Mouse (Mus musculus): ENCODE measurements around the gene Ttc26.

Ttc26 gene

DNA sequence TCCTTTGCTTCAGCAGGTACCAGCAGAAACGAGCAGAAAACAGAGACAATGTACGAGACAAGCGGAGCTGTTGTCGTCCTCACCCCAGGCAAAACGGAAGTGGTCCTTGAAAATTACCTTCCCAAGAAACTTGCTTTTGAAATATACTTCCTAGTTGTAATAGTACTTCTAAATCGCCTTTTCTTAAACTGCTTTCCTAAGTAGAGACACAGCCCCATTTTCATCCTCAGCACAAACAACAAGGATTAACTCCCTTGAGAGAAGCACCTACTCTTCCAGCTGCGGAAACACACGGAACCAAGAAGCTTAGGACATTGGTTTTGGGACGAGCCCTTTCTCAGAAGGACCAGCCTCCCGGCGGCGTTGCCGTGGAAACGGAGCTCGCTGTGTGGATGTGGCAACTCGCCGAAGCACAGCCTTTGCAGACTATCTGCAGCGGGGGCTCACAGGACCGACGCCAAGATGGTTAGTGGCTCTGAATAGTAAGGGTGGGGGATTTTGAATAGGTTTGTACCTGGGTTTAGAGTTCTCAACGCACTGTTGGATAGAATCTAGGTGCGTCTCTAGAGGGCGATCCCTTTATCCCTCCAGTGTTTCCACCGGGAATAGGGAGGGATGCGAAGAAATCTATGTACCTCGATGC lies at the start of gene Ttc26:
TSS of gene Ttc26 (plus strand) at position 341 of the 643 bp plus-strand sequence.
- peak; percentile 69 to 83 for DNase-seq (ENCODE audit: low spot score in 2 of 2)

DNA sequence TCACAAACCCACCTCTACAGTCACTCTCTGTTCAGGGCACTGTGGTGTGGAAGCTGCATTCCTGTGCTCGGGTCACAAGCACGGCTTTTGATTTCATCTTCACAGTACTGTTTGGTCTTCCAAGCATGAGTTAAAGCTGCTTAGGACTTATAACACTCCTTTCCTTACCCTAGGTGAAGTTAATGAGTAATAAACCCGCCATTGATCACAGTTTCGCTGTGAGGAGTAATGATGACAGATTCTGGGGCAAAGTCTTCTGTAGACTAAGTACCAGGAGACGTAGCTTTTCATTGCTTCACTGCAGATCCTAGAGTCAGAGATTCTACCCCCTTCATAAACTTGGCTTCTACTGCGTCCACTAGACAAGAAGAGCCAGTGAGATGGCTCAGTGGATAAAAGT lies 46.0 kb upstream of the Ttc26 start:
- DNase-seq (ENCODE audit: low spot score in 2 of 2), result no peak

DNA sequence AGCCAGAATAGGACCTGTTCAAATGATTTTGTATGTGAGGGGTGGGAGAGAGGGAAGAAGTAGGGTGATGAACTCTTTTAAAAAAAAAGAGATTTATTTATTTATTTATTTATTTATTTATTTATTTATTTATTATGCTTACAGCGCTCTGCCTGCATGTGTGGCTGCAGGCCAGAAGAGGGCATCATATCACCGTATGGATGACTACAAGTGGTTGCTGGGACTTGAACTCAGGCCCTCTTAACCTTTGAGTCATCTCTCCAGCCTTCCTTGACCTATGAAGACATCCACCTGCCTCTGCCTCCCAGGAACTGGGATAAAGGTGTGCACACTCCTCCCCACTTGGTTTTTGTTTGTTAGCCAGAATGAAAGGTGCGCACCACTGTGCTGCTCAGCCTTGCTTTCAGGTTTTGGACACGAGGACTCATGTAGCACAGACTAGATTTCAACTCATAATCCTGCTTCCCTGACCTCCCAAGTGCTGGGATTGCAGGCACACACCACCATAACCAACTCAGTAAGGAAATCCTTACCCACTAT lies 44.0 kb upstream of the Ttc26 start:
- no peak for DNase-seq (ENCODE audit: low spot score in 2 of 2)

DNA sequence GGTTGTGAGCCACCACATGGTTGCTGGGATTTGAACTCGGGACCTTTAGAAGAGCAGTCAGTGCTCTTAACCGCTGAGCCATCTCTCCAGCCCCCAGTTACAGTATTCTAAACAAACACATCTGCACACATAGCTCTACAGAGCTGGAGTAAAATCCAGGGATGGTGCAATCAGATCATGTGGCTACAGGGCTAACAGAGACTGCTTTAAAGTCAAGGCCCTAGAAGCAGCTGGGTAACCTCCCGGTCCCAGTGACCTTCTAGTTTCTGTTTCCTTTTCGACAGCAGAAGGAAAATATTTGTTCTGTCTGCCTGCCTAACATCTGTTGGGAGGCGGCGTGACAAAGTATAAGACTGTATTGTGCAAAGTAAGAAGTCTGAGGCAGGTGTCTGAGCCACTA lies 43.3 kb upstream of the Ttc26 start:
- peak; percentile 69 to 71 for DNase-seq (ENCODE audit: low spot score in 2 of 2)

DNA sequence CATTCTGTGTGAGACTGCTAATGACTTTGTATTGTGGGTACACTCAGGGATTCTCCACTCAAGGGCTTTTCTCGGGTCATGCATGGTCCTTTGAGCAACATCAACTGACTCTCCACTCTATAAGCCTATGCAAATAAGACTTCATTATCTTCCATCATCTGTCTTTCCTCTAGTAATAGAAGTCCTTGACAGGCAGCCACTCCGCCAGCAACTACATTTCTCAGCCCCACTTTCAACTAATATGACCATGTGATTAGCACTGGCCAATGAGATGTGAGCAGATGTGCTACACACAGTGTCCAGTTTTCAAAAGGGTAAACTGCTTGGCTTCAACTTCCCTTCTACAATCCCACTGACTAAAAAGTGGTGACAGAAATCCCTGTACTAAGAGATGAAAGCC lies 42.2 kb upstream of the Ttc26 start:
- DNase-seq (ENCODE audit: low spot score in 2 of 2), result no peak

DNA sequence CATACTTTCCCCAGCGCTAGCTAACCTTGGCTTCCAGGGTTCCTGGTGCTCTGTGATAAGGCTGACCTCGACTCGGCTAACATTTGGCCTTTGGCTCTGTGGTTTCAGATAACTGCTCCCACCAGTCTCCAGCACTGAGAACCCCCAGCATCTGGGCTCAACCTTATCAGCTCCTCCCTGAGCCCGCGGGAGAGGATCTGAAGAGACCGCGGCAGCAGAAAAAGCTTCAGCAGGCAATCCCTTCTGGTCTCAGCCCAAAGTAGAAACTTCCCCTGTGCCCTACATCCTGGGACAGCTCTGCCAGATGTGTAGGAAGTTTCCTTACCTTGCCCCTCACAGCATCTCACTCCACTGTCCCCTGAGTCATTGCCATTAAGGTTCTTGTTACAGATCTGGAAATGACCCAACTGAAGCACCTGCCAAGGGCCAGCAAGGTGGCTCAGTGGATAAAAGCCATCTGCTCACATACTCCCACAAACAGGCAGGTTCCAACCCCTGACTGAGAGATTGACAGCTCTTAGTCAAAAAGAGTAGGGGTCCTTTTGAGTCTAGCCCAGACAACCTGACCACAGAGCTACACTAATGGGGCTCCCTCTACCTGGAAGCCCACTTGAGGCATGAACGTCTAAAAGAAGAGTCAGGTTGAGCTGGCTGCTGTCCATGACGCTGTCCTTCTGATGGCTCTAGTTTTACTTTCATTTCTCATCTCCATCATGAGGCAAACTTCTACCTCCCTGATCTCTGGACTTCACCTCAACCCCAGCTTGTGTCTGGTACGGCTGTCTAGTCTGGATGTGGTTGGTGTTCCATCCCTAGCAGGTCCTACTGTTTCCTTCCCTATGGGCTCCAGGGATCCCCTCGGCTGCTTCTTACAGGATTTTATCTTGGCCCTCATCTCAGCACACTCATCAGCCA lies 39.3 kb upstream of the Ttc26 start:
- DNase-seq (ENCODE audit: low spot score in 2 of 2), result no peak

DNA sequence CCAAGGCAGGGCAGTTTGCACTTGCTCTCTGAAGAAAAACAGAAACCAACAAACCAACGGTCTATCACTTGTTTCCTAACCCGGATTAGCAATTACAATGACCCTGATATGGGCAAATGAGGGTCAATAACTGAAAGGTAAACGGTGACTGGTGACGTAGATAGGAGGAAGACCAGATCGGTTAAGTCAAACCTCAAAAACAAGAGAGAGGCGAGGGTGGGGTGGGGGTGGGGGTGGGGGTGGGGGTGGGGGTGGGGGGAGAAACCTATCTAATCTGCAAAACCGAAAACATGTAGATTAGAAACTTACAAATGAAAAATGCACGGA lies 38.6 kb upstream of the Ttc26 start:
- no peak for DNase-seq (ENCODE audit: low spot score in 2 of 2)

DNA sequence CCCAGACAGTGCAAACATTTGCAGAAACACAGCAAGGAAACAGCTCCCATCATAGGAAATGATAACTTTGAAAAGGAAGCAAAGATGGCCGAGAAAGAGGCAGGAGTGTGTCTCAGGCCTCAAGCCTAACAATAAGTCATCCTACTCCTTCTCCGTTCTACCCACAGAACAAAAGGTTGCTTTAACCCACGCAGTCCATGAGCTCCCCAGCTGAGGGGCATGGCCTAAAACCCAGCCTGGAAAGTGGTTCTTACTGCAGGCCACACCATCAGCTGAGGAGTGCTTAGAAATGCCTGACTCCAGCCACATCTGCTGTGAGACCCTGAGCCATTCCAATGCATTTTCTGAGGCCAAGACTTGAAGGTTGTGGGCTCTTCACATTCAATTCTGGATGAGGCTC lies 37.7 kb upstream of the Ttc26 start:
- DNase-seq (ENCODE audit: low spot score in 2 of 2), result no peak

DNA sequence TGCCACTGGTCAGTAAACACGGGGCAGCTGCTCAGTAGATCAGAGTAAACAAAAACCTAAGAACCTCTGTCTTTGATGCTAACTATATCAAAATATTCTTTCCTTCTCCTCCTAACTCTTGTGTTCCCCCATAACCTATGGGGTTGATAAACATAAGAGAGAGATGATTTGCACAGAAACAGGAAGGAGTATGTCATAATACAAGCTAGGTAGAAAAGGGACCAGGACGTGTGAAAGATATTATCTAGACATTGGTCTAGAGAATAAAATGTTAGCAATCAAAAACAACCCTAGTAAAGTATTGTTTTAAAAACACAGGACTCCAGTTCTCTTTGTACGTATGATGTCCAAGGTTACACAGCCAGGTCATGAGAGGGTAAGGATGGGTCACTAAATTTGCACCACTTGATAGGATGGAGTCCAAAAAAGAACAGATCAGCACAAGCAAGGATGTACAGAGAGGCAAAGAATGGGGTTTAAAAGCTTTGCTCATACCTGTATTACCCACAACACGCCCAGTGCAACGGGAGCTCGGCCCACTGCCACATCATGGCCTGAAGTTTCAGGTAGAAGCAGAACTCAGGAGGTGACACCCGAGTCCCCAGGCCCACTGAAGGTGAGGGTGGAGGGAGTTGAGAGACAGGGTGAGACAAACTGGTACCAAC lies 37.1 kb upstream of the Ttc26 start:
- DNase-seq (ENCODE audit: low spot score in 2 of 2), result no peak

DNA sequence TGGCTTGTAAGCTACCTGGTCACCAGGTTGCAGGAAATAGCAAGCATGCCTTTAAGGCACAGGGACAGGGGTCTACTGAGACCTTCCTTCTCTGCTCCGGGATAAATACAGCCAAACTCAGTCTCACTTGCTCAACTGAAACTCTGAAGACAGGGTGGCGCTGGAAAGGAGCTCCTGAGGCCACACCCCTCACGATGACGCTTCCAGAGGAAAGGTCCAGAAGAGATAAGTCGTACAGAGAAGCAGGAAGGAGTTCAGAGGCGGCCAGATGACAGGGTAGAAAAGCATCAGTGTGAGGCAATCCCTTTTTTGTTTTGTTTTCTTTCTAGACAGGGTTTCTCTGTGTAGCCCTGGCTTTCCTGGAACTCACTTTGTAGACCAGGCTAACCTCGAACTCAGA lies 35.5 kb upstream of the Ttc26 start:
- peak; percentile 74 to 81 for DNase-seq (ENCODE audit: low spot score in 2 of 2)

DNA sequence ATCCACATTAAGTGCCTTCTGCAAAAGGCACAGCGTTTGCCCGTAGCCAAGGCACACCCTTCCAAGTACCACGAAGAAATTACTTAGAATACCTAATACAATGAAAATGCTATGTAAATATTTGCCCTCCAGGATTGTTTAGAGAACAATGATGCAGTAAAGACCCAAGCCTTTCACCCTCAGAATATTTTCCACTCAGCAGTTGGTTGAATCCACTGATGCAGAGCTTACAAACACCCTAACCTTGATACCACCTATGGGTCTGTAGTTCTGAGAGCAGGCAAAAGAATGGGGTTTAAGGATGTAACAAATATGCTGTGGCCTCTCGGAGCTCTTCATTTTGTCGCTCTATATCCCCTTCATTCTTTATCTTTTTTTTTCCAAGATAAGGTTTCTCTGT lies 33.4 kb upstream of the Ttc26 start:
- no peak for DNase-seq (ENCODE audit: low spot score in 2 of 2)

DNA sequence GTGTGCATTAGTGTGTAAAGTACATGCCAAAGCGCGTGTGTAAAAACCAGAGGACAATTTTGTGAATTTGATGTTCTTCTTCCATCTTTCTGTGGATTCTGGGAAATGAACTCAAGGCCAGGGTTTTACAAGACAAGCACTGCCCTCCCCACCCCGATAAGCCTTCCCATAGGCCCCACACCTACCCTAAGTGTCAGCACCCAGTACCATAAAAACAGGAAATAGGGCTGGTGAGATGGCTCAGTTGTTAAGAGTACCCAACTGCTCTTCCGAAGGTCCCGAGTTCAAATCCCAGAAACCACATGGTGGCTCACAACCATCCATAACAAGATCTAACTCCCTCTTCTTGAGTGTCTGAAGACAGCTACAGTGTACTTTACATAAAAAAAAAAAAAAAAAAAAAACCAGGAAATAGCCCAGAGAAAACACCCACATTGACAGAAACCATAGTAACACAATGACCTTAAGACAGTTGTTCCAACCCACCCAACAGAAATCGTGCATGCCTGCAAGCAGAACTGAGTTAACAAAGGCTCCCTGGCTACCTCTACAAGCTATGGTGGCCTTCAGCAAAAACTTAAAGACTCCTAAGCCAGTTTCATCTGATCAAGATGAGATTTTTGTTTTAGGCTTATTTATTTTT lies 32.3 kb upstream of the Ttc26 start:
- no peak for DNase-seq (ENCODE audit: low spot score in 2 of 2)

DNA sequence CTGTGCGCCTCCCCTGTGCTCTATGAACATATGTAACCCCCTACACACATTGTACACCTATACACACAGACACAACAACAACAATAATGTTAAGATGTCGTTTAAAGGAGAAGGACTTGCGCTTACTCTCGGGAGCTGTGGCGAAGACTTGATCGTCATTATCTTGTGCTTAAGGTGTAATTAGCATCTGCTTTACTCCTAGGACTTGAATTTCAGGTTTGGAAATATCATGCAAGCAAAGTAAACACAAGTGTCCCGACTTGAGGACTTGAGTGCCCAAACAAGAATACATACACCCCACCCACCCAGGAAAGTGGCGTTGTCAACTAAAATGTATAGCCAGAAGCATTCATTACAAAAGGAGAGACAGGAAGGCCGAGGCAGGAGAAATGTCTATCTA lies 31.5 kb upstream of the Ttc26 start:
- DNase-seq (ENCODE audit: low spot score in 2 of 2), result no peak

DNA sequence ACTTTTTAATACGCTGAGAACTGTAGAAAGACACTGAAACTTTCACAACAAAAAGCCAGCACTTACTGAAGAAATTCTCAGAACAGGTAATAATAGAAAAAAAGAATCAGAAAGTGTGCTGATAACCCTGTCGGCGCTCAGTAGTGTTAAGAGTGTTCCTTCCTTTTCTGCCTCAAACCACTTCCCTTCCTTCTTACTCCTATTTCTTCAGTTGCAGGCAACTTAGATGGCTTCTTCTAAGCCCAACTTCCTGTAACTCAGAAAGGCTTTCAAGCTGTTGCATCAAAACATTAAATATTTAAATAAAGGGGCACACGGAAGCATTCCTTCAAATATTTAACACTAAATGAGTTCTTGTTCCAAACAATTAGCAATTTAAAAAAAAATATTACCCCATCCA lies 29.3 kb upstream of the Ttc26 start:
- DNase-seq (ENCODE audit: low spot score in 2 of 2), result no peak

DNA sequence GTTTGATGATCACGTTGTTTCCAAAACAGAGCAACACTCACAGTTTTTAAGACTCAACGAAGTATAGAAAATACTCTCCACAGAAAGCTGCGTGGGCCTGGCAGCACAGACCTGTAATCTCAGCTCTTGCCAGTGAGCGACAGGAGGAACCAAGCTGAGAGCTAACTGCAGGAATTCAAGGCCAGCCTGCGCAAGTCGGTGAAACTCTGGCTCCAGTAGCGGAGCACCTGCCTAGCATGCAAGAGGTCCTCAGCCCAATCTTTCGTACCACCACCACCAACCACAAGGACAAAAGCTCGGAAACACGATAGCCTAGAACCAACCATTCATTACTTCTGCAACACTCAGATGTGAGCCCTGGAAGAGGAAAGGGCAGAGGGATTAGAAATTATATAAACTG lies 28.8 kb upstream of the Ttc26 start:
- no peak for DNase-seq (ENCODE audit: low spot score in 2 of 2)

DNA sequence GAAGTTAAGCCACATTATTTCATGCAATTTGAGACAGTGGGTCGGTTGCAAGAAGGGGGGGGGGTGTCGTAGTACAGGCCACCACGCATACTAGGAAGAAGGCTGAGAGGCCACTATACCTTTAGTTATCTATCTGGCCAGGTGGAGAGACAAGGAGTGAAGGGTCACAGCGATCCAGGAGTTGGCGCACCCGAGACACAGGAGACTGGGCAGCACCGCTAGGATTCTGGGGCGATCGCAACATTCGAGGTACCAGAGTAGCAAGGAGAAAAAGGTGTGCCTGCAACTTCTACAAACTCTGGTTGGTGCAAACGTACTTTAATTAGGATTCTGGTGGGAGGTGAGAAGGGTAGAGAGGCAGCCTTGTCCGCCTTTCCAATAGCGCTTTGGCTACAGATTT lies 28.1 kb upstream of the Ttc26 start:
- DNase-seq (ENCODE audit: low spot score in 2 of 2), result no peak

DNA sequence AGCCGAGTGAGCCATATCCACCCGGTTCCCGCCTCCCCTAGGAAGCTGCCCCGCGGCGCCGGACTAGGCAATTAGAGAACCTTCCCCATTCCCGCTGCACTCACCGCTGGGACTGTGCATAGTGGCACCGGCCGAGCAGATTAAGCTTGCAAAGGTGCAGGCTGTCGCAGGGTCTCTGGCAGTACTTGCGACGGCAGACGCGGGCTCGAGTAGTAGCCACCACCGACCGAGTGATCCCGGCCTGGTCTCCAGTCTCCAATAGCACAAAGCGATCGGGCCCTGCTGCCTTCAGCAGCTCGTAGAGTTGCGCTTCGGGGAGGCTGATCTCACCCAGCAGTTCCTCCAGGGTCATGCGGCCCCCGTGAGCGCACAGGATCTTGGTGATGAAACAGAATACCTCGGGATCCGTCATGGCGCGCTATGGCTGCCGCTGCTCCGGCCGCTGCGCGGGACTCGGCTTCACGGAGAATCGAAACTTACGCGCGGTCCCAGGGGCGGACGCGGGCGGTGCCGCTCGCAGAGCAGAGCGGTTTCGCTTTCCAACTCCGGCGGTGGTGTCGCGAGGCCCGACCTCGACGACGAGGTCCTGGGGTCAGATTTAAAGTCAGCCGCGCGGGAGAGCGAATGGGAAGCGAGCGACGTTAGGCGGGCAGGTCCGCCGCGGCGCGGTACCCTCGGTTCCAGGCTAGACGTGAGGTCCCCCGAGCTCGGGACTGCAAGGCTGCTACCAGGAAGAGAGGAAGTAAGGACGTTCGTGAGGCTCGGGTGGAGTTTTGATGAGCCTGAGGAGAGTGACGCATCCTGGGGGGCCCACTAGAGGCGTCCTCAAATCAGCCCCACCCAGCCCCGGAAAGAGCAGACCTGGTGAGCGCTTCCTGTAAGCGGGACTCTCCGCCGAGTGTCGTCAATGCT lies 27.2 kb upstream of the Ttc26 start, which contains the start of gene Zc3hav1:
TSS of gene Zc3hav1 (minus strand) at position 793 of the 912 bp plus-strand sequence.
- peak; percentile 89 to 91 for DNase-seq (ENCODE audit: low spot score in 2 of 2)

DNA sequence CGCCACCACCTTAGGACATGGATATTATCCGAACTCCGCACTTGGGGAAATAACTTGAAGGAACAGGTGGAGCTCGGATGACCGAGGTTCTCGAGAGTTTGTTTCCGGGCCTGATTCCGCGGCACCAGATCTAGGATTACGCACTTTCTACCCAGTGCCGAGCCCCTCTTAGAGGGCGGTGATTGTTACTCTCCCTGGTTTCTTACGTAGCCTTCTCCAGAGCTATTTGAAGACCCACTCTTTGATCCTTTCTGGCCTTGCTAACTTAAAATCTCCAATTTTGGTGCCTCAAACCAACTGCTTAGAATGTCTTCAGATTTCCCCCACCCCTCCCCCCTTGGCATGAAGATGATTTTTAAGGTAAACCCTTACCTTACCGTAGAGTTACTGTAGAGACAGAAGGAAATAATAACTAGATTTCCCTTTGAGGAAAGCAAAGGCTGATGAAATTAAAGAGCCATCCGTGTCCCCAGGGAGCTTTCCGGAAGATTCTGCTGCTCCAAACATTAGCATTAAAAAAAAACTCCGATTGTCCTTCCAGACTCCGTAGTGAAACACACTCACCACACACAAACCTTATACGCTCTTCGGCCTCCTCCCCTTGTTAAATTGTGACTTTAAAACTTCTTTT lies 26.4 kb upstream of the Ttc26 start:
- no peak for DNase-seq (ENCODE audit: low spot score in 2 of 2)

DNA sequence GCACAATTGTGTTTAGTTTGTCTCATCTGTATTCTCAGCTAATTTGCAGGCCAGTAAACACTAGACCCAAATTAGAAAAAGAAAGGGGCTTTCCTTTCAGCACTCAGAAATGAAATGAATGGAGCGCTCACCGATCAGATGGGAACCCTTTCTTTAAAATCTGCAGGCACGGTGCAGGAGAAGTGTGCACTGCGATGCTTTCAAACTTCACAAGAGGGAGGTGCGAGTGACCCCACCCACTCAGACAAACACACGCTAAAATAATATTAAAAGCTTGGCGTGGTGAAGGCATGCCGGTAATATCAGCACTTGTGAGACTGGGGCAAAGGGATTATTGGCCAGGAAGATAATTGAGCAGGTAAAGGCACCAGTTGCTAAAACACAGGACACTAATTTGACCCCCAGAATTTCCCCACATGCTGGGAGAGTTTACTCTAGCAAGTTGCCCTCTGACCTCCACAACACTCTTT lies 25.9 kb upstream of the Ttc26 start:
- DNase-seq (ENCODE audit: low spot score in 2 of 2), result no peak

DNA sequence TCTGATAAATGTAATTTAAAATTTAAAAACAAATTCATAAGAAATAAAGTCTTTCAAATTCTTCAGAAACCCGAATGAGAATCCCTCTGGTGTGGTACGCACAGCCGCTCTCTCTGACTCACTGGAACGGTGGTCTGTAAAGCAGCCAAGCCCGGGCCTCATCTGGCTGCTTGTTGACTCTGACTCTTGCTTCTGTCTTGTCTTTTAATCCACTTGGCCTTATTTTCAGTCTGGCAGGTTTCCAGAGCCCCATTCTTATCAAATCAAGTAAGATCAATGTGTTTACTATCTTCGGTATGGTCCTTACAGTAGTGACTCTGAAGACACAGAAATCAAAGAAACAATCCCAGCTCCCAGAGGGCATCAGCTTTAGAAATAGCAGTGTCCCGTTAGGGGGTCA lies 25.4 kb upstream of the Ttc26 start:
- no peak for DNase-seq (ENCODE audit: low spot score in 2 of 2)

Measured in heart, adult 9 months (tissue).